Mouse (Mus musculus) kidney, embryonic 16.5 days (tissue): ENCODE results near the gene Gm6525. TPM values are rescaled to one million over a fixed set of nuclear protein-coding genes. Genes with fewer than 3 reads are reported as not detected.

Source experiments
- ATAC-seq: fragments of 200-750 bp; cut with Nextera tagmentation; 2 replicates; pipeline ENCODE4 v1.8.0; 2017; ENCODE audit warnings: moderate TSS enrichment; ENCODE audit not compliant: low FRiP score, low TSS enrichment
- H3K27ac ChIP-seq: fragments of 300-500 bp; sonication (generic); 2 replicates; pipeline ENCODE4 v1.5.1; 2014; ENCODE audit warnings: low read length
- H3K27me3 ChIP-seq: fragments of 300-500 bp; sonication (generic); 2 replicates; pipeline ENCODE4 v1.6.1; 2014; ENCODE audit warnings: low read length, control low read depth, mixed read lengths; ENCODE audit not compliant: insufficient read depth
- H3K36me3 ChIP-seq: fragments of 300-500 bp; sonication (generic); 2 replicates; pipeline ENCODE4 v1.6.1; 2014; ENCODE audit warnings: low read length, control low read depth, mixed read lengths; ENCODE audit not compliant: insufficient read depth
- H3K4me1 ChIP-seq: fragments of 300-500 bp; sonication (generic); 2 replicates; pipeline ENCODE4 v1.6.1; 2014; ENCODE audit warnings: low read length, control low read depth, mixed read lengths; ENCODE audit not compliant: insufficient read depth
- H3K4me2 ChIP-seq: fragments of 300-500 bp; sonication (generic); replicated peaks from 2 replicates; pipeline ENCODE4 v1.6.1; 2014; ENCODE audit warnings: low read depth, low read length
- H3K4me3 ChIP-seq: fragments of 300-500 bp; sonication (generic); 2 replicates; pipeline ENCODE4 v1.5.1; 2014; ENCODE audit warnings: mild to moderate bottlenecking, low read length
- H3K9ac ChIP-seq: fragments of 300-500 bp; sonication (generic); replicated peaks from 2 replicates; pipeline ENCODE4 v1.6.1; 2014; ENCODE audit warnings: low read length
- H3K9me3 ChIP-seq: fragments of 300-500 bp; sonication (generic); 2 replicates; pipeline ENCODE4 v1.6.1; 2016; ENCODE audit warnings: low read length, control low read depth
- WGBS: fragments of 180-500 bp; shearing (Covaris S2); extraction: QIAGEN DNeasy Blood & Tissue Kit; methylation state at CpG from one replicate; pipeline ENCODE4 v1.1.7; 2014; 5-methylcytosine and 5-hydroxymethylcytosine counted together
- polyA plus RNA-seq: library from polyadenylated mRNA; unstranded; fragments of >200 nt; fragmentation: Nextera tagmentation; extraction: Ambion mirVana; gene quantifications from 2 replicates; pipeline ENCODE4 v1.2.1, GENCODE M21; 2015

Gene Gm6525
- 0.77 and 0.80 TPM in 2 replicates for polyA plus RNA-seq

- no peak within 1 kb of the TSS for H3K27ac ChIP-seq
- peaks cover 8% of the 10 kb centered on the region; the same call in 1 of the 2 replicates for H3K36me3 ChIP-seq
- no peak within 1 kb of the TSS for H3K9ac ChIP-seq
- H3K4me3 ChIP-seq = no peak within 1 kb of the TSS
- 52% methylated on average over 11 of the region's 11 CpGs for WGBS
- no peaks in the 10 kb centered on the region for H3K4me1 ChIP-seq
- no peaks in the 10 kb centered on the region for H3K27me3 ChIP-seq
- H3K9me3 ChIP-seq = no peaks in the 10 kb centered on the region
- H3K4me2 ChIP-seq = no peak within 1 kb of the TSS
- ATAC-seq = no peak
Measured at GRCm38 (mm10) chr3:84173581-84174154, at the start of gene Gm6525. Gm6525 (plus strand) TSS chr3:84174104.

DNA sequence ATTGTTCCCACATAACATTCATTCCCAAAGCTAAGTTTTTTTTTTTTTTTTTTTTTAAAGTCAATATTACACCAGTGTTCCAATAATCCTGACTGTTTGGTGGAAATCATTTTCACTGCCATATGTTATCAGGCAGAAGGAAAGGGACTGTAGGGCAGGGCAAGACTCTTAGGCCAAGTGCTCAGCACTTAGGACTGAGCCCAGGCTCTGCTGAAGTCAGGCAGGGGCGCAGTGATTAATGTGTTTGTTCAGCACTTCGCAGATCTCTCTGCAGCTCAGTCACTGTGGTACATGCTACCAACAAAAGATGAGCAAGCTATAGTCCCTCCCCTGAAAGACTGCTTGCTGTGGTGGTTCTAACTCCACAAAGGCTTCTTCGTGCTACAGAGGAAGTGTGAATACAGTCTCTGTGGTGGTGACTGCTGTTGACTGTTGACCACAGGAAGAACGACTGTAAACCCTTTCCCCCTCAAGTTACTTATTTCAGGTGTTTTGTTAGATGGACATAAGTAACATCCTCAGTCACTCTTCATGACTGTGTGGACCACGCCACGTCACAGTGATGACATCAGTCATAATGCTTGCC lies 48.1 kb upstream of the Gm6525 start:
- WGBS = 73% methylated on average over 6 of the region's 6 CpGs
- no peak overlapping the region for H3K27ac ChIP-seq
- H3K4me1 ChIP-seq = peaks cover 21% of the 10 kb centered on the region

GRCm38 (mm10) chr3:84126721-84127120 lies 47.2 kb upstream of the Gm6525 start:
- H3K4me3 ChIP-seq = no peak overlapping the region
- no peak overlapping the region for H3K9ac ChIP-seq
- H3K27ac ChIP-seq = peak overlapping the region; percentile 29; the same call in 1 of the 2 replicates
- H3K4me2 ChIP-seq = no peak overlapping the region
- no peaks in the 10 kb centered on the region for H3K9me3 ChIP-seq
- H3K4me1 ChIP-seq = peaks cover 21% of the 10 kb centered on the region
- 80% methylated on average over 3 of the region's 3 CpGs for WGBS
- no peak for ATAC-seq
- no peaks in the 10 kb centered on the region for H3K27me3 ChIP-seq
- no peaks in the 10 kb centered on the region for H3K36me3 ChIP-seq

More for the DNA sequence above, 48.1 kb upstream of the Gm6525 start:
- no peak overlapping the region for H3K9ac ChIP-seq
- H3K27me3 ChIP-seq = no peaks in the 10 kb centered on the region
- no peaks in the 10 kb centered on the region for H3K9me3 ChIP-seq
- no peak overlapping the region for H3K4me3 ChIP-seq
- no peak for ATAC-seq
- no peaks in the 10 kb centered on the region for H3K36me3 ChIP-seq
- H3K4me2 ChIP-seq = no peak overlapping the region

DNA sequence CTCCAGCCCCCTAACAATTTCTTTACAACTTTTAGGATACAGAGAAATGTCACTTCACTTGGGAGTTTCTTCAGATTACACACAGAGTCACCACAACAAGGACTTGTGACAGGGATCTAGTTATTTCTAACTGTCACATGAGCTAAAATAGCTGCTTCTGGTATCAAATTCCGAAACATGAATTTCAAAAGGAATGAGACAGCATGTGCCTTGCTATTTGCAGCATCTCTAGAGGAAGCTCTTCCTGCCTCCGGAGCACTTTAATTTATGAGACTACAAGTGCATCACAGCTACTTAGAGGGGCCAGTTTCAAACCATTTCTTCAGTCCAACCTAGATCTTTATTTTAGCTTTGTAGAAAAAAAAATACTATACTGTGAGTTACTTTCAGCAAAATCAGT lies 46.5 kb upstream of the Gm6525 start:
- 60% methylated on average over 2 of the region's 2 CpGs for WGBS
- Histone ChIP-seq H3K4me1 (peaks cover 21% of the 10 kb centered on the region), H3K9me3 (no peaks in the 10 kb centered on the region), H3K4me3 (no peak overlapping the region), H3K4me2 (no peak overlapping the region), H3K36me3 (no peaks in the 10 kb centered on the region), H3K9ac (no peak overlapping the region), H3K27me3 (no peaks in the 10 kb centered on the region), H3K27ac (peak overlapping the region; percentile 29; the same call in 1 of the 2 replicates)
- ATAC-seq = no peak

DNA sequence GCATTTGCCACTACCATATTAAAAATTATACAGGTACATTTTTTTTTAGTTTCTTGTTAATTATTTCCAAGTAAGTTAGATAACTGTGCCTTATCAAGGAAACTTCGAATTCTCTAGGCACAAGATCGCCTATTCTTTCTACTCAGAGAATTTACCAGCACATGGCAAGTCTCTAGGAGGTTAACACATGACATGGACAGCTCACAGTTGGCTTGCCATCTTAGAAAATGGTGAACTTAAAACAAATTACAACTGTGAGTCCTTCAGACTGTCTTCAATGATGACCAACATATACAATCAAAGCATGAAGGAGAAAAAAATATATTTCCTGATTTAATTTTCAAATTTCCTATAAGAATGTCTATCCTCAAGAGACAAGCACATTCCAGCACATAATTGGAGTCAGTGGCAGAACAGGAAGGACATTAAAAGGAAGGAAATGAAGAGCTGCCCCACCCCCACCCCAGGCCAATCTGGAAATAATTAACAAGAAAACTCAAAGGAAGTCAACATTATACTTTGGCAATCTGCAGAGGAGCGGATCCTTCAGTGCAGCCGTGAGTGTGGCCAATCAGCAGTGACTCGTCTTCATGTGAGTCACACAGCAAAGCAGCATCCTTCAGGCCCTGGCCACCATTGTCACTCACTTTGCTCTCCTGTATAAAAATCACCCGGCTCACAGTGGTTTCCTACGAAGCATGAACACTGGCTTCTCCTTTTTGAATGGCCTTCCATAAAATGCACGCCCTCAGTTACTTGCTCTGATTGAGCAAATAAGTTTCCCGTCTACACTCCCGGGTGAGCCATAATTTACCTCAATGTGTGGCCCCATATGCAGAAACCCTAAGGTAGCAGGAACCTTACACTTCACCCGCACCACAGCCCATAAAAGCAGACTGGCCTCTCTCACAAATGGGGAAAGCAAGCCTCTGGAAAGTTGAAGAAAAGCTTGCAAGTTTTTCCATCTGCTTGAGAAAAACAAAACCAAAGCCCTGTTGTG lies 44.7 kb upstream of the Gm6525 start:
- H3K27me3 ChIP-seq = no peaks in the 10 kb centered on the region
- ATAC-seq = peak; percentile 82; the same call in 1 of the 2 replicates
- peak overlapping the region; percentile 66 for H3K27ac ChIP-seq
- 36% methylated on average over 11 of the region's 11 CpGs for WGBS
- H3K36me3 ChIP-seq = no peaks in the 10 kb centered on the region
- no peak overlapping the region for H3K4me3 ChIP-seq
- no peaks in the 10 kb centered on the region for H3K9me3 ChIP-seq
- 0 out of 2 replicates have a peak overlapping the region, but pooled peaks have one; percentile 10 for H3K4me2 ChIP-seq
- peaks cover 21% of the 10 kb centered on the region for H3K4me1 ChIP-seq
- no peak overlapping the region; the same call in 1 of the 2 replicates for H3K9ac ChIP-seq

DNA sequence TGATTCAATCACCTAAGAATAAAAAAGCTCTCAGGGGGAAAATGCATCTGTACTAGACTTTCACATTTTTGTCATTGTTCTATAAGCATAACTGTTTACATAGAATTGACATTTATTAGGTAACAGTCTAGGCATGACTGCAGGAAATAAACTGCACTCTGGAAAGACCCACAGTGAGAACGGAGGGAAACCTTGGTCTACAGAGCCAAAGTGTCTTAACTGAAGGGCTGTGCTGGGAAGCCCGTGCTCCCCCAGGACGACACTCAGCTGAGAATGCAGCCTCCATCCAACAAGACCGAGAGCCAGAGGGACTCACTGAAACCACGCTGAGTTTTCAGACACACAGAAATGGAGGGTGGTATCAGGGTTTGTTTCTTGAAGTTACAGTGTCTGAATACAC lies 43.1 kb upstream of the Gm6525 start:
- 63% methylated on average over 5 of the region's 5 CpGs for WGBS
- H3K4me3 ChIP-seq = no peak overlapping the region
- no peaks in the 10 kb centered on the region for H3K27me3 ChIP-seq
- H3K9me3 ChIP-seq = no peaks in the 10 kb centered on the region
- H3K27ac ChIP-seq = no peak overlapping the region
- no peaks in the 10 kb centered on the region for H3K36me3 ChIP-seq
- H3K4me1 ChIP-seq = peaks cover 21% of the 10 kb centered on the region
- no peak for ATAC-seq
- H3K4me2 ChIP-seq = no peak overlapping the region
- no peak overlapping the region for H3K9ac ChIP-seq

DNA sequence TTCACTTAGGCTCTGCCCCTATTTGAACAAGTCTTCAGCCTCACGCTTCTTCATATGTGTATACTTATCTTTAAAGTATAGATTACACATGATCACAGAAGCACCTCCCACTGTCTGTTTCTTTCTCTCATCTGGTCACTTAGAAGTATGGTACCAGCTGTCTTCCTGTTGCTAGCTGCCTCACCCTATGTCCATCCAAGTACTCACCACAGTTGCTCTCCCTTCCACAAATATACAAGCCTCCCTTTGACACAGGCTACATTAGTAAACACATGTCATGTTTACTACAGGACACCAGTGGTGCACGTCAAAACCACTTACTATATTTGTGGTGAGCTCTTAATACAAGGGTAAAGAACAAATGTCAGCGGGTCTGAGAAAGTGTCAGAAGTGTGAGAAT lies 42.5 kb upstream of the Gm6525 start:
- Histone ChIP-seq H3K4me1 (peaks cover 21% of the 10 kb centered on the region), H3K4me3 (no peak overlapping the region), H3K9me3 (no peaks in the 10 kb centered on the region), H3K9ac (no peak overlapping the region), H3K4me2 (no peak overlapping the region), H3K27ac (no peak overlapping the region), H3K27me3 (no peaks in the 10 kb centered on the region), H3K36me3 (no peaks in the 10 kb centered on the region)
- no peak for ATAC-seq
- 91% methylated on average over 3 of the region's 3 CpGs for WGBS

DNA sequence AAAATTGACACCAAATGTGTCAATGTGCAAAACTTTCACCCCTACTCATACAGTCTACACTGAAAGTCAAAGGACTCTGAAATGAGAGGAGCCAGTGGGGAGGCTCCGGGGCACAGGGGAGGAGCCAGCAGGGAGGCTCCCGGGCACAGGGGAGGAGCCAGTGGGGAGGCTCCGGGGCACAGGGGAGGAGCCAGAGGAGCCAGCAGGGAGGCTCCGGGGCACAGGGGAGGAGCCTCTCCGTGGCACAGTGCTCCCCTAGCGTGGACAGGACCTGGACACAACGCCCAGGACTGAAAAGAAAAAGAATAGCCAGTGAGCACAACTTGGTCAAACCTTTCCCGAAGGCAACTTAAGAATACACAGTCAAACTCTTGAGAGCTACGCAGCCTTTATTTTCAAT lies 38.5 kb upstream of the Gm6525 start:
- Histone ChIP-seq H3K9ac (no peak overlapping the region), H3K4me2 (no peak overlapping the region), H3K4me1 (no peaks in the 10 kb centered on the region), H3K36me3 (no peaks in the 10 kb centered on the region), H3K9me3 (no peaks in the 10 kb centered on the region), H3K27ac (no peak overlapping the region), H3K4me3 (no peak overlapping the region), H3K27me3 (no peaks in the 10 kb centered on the region)
- ATAC-seq = peak; percentile 79
- 34% methylated on average over 9 of the region's 9 CpGs for WGBS

DNA sequence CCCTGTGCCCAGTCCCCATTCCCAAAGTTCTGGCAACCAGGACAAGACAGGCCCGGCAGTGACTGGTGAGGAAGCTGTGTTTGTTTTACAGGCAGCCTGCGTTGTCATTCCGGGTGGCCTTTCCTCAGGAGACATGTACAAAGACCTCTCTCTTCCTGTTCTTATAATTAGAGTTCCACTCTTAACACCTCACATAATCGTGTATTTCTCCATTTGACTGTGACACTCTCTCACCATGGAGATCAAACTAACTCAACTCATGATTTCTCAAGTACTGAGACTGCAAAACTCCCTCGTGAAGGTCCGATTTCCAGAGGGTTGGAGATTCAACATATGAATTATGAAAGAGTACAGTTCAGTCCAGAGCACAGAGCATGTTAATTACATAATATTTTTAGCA lies 38.0 kb upstream of the Gm6525 start:
- WGBS = 58% methylated on average over 6 of the region's 6 CpGs
- no peaks in the 10 kb centered on the region for H3K9me3 ChIP-seq
- ATAC-seq = no peak
- no peaks in the 10 kb centered on the region for H3K27me3 ChIP-seq
- H3K9ac ChIP-seq = no peak overlapping the region
- no peaks in the 10 kb centered on the region for H3K36me3 ChIP-seq
- no peak overlapping the region for H3K27ac ChIP-seq
- no peaks in the 10 kb centered on the region for H3K4me1 ChIP-seq
- H3K4me2 ChIP-seq = no peak overlapping the region
- no peak overlapping the region for H3K4me3 ChIP-seq
